Mouse (Mus musculus) forebrain, embryonic 16.5 days (tissue): ENCODE data around the gene Dhx35. TPM values are rescaled to one million over a fixed set of nuclear protein-coding genes. Genes with fewer than 3 reads are reported as not detected.

ENCODE experiments used
- ATAC-seq: fragments of 200-750 bp; cut with Nextera tagmentation; 2 replicates; pipeline ENCODE4 v1.8.0; 2017; ENCODE audit warnings: mild to moderate bottlenecking, moderate library complexity
- H3K27ac ChIP-seq: fragments of 300-500 bp; sonication (generic); 2 replicates; pipeline ENCODE4 v1.5.1; 2014; ENCODE audit warnings: low read length, control low read depth
- H3K27me3 ChIP-seq: fragments of 300-500 bp; sonication (generic); replicated peaks from 2 replicates; pipeline ENCODE4 v1.6.1; 2014; ENCODE audit warnings: low read length; ENCODE audit not compliant: control insufficient read depth, insufficient read depth
- H3K36me3 ChIP-seq: fragments of 300-500 bp; sonication (generic); 2 replicates; pipeline ENCODE4 v1.6.1; 2014; ENCODE audit not compliant: control insufficient read depth, insufficient read depth
- H3K4me1 ChIP-seq: fragments of 300-500 bp; sonication (generic); replicated peaks from 2 replicates; pipeline ENCODE4 v1.6.1; 2014; ENCODE audit warnings: low read length; ENCODE audit not compliant: control insufficient read depth, insufficient read depth
- H3K4me2 ChIP-seq: fragments of 300-500 bp; sonication (generic); 2 replicates; pipeline ENCODE4 v1.6.1; 2014; ENCODE audit warnings: mild to moderate bottlenecking, low read length, control low read depth
- H3K4me3 ChIP-seq: fragments of 300-500 bp; sonication (generic); replicated peaks from 2 replicates; pipeline ENCODE4 v1.5.1; 2014; ENCODE audit warnings: mild to moderate bottlenecking, low read length, control low read depth
- H3K9ac ChIP-seq: fragments of 300-500 bp; sonication (generic); replicated peaks from 2 replicates; pipeline ENCODE4 v1.6.1; 2014; ENCODE audit warnings: low read depth, low read length, control low read depth
- H3K9me3 ChIP-seq: fragments of 300-500 bp; sonication (generic); 2 replicates; pipeline ENCODE4 v1.6.1; 2016; ENCODE audit warnings: low read length; ENCODE audit not compliant: control insufficient read depth
- WGBS: fragments of 180-500 bp; shearing (Covaris S2); extraction: QIAGEN DNeasy Blood & Tissue Kit; methylation state at CpG from one replicate; pipeline ENCODE4 v1.1.7; 2014; 5-methylcytosine and 5-hydroxymethylcytosine counted together
- polyA plus RNA-seq: library from polyadenylated mRNA; unstranded; fragments of >200 nt; fragmentation: Nextera tagmentation; extraction: Ambion mirVana; gene quantifications from 2 replicates; pipeline ENCODE4 v1.2.1, GENCODE M21; 2015

The Dhx35 gene
- polyA plus RNA-seq, 1 experiment from 2014 or later = 16.5 TPM

DNA sequence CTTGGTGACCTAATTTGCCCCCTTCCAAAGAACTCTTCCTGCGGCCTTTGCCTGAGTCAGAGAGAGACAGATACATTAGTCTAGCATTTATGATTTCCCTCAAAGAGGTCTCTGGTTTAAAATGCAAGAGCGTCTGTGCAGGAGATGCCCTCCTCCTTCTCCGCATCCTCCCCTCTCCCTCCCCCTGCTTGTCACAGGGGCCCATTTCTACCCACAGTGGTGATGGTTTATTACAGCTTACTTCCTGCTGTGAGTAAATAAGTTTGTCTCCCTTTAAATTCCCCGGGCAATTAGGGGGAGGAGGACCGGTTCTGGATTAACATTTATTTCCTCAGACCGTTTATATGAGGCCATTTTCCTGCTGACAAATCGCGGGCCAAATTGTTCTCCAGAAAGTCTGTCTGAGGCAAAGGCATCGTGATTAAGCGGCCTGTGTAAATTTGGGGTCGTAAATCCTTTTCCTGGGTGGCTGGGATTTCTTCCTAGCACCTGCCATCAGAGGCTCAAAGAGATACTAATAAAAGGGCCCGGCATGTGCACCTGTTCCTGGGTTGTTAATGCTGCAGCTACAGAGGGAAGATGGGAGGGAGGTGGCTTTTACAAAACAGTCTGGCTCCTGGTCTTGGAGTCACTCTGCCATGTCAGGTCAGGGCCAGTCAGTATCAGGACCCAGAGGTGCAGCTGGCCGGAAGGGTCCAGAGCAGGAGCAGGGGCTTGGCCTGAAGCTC is 104.0 kb downstream of the Dhx35 start:
- WGBS = 29% methylated on average over 13 of the region's 13 CpGs
- H3K27ac ChIP-seq = no peak overlapping the region
- no peaks in the 10 kb centered on the region for H3K27me3 ChIP-seq
- H3K9ac ChIP-seq = no peak overlapping the region
- H3K9me3 ChIP-seq = no peaks in the 10 kb centered on the region
- no peak overlapping the region for H3K4me3 ChIP-seq
- no peak overlapping the region for H3K4me2 ChIP-seq
- no peak for ATAC-seq
- H3K36me3 ChIP-seq = no peaks in the 10 kb centered on the region
- H3K4me1 ChIP-seq = peaks cover 6% of the 10 kb centered on the region

Other genes with a start within 250 kb of the Dhx35 start
- 5.9 and 7.7 TPM in 2 replicates for gene Slc32a1, start 184.0 kb upstream of the Dhx35 start, polyA plus RNA-seq
- 11.3 and 12.3 TPM in 2 replicates for gene Actr5, start 169.9 kb upstream of the Dhx35 start, polyA plus RNA-seq
- 30.3 and 33.3 TPM in 2 replicates for gene Ppp1r16b, start 129.4 kb upstream of the Dhx35 start, polyA plus RNA-seq
- 18.5 and 20.6 TPM in 2 replicates for gene Fam83d, start 26.7 kb upstream of the Dhx35 start, polyA plus RNA-seq